Mouse (Mus musculus) cerebellum, adult (tissue): ENCODE measurements around the gene Tns3.
"Not testable (repeated sequence)": the region's sequence is repeated elsewhere in the genome, so short reads cannot be mapped to it uniquely, and the experiment has no call there.

Source experiments
- ATAC-seq: cut with Nextera tagmentation; 2 replicates; pipeline ENCODE4 v1.9.2; 2017; ENCODE audit warnings: mild to moderate bottlenecking, moderate library complexity, mixed read lengths; ENCODE audit not compliant: insufficient number of reproducible peaks, low FRiP score, low TSS enrichment

Gene Tns3

DNA sequence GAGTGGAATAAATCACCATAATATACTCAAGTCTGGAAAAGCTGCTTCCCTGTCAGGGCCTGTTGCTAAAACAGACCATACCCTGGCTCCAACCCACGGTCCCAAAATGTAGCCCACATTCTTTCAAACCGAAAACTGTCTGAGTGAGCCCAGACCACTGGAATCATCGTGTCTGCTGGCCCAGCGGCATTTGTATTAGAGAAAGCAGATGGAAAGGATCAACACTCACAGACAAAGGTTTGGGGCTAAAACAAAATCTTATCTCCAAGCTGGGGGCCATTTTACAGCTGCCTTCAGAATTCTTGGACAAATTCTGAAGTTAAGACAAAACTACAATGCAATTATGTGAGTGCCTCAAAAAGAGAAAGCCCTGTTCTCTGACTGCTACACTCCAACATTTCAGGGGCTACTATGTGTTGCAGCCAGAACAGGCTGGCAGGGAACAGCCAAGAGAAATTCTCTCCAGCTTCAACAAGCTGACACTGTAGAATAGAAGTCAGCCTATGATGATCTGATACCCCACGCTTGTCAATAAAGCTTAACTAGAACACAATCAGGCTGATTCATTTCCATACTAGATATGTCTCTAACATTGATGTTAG is 127.2 kb downstream of the Tns3 start:
- no peak for ATAC-seq

DNA sequence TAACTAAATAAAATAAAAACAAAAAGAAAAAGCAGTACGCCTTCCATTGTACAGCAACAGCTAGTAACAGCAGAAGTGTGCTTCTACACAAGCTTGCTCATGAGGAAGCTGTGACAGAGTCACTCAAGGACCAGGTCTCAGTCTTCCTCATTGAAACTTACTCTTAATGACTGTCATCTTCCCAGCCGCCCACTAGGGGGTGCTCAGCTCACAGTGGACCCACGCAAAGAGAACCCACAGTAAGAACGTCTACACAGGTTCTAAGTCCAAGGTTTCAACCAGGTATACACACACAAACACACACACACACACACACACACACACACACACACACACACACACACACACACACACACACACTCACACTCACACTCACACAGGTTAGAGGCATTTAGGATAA is 129.4 kb downstream of the Tns3 start:
- ATAC-seq: 0 out of 2 replicates have a peak, but pooled peaks have one; percentile 56

DNA sequence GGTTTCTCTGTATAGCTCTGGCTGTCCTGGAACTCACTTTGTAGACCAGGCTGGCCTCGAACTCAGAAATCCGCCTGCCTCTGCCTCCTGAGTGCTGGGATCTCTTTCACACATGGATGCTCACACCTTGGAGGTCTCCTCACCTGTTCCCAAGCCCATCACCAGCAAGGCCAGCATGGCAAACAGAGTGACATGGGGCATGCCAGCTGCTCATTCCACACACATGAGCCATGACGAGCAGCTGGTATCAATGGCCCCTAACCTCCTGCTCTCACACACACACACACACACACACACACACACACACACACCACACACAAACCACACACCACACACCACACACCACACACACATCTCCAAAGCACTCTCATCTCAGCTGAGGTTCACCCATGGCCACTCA is 131.6 kb downstream of the Tns3 start:
- ATAC-seq: not testable (repeated sequence)

DNA sequence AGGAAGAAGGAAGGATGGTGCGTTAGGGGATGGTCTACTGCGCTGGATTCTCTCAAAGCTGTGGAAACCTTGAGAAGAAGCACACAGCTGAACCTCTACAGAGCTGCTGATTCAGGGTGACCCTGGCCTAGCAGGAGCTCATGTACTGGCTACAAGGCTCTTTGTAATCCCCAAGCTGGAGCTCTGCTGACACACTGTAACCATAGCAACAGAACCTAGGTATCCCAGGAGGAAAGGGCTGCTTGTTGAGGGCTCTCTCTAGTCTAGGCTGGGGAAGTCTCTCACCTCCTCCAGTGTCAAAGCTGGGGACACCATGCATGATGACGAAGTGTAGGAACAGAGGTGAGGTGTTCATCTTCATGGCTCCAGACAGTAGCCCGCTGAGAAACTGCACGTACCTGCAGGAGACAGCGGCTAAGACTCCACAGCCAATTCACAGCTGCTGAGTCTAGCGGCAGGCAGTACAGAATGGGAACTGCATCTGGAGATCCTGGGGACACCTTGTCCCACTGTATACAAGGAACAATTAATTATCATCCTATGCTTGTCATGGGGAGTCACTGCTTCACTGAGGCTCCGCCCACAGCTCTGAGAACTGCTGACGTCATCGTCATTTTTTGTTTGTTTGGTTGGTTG is 132.1 kb downstream of the Tns3 start:
- ATAC-seq: no peak

DNA sequence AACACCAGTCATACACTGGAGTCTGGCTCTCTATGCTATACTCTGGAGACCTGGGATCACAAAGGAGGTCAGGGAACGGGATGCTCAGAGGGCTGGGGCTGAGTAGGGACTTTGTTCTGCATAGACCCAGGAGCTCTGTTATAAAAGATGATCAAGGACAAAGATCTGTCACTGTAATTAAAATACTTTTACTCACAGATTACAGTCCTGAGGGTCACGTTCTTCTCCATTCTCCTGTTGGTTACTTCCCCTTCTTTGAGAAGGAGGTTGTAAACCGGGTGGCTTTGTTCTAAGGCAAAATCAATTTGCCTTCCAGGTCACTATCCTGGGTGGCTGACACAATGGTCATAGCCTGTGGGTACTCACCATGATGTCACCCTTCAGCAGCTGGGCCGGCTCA is 133.8 kb downstream of the Tns3 start:
- ATAC-seq: no peak

DNA sequence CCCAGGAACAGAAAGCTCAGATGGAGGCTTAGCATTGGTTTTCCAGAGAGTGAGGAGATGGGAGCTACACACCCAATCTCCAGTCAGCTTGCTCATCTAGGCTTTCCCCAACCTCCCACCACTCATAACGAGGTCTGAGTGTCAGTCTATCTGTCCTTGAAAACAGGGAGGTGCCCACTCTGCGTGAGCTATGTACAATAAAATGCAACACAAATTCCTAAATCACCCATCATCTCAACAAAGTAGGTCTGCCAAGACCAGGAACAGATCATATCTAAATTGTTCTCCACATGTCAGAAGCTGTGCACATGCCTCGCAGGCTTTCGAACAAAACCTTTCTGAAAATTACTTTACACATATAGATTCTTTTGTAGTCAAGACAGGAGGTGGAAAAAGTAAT is 134.3 kb downstream of the Tns3 start:
- no peak for ATAC-seq

DNA sequence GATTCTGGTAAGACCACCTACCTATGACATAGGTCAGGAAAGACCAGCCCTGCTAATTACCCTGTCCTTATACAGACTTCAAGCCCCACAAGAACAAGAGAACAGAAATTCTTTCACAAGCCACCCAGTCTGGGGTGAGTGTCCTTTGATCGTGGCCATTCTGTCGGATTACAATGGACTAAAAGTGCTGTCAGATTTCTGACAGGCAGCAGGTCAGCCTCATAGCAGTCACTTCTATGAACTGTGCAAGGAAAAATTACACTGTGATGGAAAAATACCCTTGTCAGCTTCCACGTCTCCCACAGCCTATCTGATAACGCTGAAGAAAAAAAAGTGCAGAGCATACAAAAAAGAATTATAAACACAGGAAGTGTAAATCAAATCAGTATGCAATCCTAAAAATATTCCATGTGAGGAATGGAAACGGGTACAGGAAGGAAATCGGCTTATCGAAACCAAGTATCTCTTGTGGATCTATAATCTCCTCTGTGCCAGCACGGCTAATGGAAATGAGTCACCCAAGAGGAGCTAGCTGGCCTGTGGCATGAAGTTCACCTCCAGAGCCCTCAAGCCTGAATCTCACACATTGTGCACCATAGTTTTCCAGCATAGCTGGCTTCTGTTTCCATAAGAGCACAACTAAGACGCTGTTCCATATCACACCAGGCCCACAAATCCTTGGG is 138.7 kb downstream of the Tns3 start:
- ATAC-seq: no peak

DNA sequence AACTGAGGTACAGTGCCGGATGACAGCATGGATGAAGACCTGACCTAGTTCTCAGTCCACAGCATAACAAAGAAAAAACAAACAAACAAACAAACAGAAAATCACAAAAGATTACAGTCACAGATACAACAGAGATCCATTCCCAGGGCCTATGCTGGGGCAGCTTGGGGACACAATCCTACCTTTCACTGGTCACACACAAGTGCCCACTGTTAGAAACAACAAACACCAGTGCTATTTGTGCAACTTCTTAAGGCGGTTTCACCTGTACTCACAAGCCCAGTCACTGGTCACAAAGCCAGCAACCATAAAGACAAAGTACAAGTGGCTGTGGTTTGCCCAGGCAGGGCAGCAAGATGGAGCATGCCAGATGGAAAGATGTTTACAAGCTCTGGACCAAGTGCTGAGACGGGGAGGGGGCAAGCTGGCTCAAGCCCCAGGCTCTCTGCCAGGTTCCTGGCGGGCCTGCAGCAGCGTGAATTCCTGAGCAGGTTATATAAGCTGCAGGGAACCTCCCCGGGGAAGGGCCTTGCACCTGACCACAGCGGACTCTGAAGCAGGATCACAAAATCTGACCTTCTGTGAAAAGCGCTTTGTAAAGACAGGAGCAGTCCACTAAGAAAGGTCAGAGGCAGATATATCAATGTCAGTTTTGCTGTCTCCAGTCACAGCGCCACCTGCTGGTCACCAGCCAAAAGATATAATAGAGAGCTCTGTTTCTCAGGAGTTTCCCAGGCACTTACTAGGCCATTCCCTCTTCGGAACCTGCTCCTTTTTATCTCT is 140.8 kb downstream of the Tns3 start:
- peak; percentile 75 for ATAC-seq

DNA sequence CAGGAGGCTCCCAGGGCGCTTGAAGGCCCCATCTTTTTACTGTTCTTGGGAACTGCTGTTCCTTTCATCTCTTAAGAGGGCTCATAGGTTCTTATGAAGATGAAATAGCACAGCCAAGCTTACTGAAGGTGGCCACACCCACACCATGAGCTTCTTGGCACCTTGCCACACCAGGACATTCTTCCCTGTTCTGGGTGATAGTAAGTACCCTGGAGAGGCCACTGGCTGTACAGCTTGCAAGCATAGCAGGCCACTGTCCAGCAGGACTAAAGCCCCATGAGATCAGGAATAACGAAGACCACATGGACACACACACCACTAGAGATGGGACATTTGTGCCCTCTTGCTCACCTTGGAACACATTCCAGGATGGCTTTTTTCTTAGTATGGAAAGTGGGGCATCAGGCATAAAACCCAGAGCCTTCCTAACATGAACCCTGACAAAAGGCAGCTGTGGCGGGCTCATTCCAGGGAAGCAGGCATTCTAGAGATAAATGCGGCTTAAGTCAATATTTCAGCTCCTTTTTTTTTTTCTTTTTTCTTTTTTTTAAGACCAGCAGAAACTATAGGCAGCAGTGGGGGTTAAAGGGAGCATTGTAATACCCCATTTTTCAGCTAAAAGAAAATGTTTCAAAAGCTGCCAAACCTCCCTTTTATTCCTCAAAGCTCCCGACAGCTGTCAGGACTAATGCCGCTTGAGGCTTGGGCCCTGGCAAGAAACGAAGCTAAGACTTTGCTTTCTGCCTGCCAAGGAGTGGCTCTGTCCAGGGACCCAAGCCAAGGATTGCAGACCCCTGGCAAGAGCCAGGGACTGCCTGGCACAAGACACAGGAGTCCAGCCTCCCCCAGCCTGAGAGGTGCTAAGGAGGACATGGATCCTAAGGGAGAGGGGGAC is 150.7 kb downstream of the Tns3 start:
- no peak for ATAC-seq

DNA sequence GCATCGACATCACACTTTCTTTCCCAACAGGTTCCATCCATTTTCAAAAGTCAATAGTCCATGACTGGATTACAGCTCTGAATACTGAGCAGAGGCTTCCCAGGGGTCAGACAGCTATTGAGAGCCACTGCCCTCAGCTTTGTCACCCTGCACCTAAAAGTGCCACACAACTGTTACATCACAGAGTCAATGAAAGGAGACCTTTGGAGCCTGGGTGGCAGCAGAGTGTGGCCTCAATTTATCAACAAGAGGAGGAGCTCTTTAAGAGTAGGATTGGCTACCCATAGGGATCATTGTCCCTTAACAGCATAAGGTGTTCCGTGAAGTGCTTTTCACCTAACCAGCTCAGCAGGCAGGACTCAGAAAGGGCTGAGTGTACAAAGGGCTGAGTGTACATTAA is 154.0 kb downstream of the Tns3 start:
- ATAC-seq: no peak

DNA sequence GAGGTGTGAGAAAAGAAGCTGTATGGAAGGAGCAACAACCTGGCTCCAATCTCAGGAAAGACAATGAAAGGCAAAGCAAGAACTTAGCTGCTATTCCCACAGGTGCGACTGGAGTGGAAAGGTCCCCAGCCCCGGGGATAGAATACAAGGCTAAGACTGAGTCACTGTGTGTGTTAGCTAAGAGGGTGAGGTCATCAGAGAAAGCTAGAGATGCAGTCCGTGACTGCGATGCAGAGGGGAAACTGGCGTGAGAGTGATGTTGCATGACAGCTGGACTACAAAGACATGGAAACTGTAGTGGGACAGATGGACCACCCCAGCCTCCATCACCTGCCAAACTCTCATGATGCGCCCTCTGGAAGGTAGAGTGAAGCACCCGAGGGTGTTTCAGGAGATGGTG is 154.7 kb downstream of the Tns3 start:
- ATAC-seq: no peak

DNA sequence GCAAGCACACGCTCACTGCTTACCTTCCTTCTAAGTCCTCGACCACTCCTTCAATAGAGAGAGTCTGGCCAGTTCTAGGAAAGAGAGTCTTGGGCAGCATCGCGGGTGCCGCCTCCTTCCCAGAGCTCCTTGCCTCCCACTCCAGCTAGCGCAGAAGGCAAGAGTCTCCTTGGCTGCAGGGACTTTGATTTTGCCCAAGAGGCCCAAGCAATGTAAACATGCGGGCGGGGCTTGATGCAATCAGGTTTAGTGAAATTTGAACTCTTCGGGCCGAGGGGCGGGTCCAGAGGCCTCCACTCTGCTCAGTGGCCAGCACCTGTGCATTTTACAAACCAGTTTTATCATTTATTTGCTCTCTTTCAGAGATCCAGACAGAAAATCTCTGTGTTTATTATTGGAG is 160.6 kb downstream of the Tns3 start:
- ATAC-seq: no peak

DNA sequence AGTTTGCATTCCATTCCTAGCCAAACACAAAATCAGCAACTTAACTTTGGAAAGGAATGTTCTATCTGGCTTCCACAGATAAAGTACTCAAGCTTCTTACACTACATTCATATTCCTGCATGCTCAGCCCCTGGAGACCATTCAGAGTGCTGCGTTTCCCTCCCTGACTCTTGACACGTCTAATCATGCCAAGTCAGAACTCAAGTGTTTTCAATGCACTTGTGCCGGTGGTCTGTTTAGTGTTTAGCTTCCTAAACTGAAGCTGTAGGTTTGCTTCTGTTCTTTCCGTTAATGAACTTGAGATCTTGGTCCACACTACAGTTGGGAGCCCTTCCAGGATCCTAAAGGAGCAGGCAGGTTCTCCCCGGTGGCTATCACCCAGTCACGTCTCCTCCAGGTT is 163.5 kb downstream of the Tns3 start:
- ATAC-seq: no peak

DNA sequence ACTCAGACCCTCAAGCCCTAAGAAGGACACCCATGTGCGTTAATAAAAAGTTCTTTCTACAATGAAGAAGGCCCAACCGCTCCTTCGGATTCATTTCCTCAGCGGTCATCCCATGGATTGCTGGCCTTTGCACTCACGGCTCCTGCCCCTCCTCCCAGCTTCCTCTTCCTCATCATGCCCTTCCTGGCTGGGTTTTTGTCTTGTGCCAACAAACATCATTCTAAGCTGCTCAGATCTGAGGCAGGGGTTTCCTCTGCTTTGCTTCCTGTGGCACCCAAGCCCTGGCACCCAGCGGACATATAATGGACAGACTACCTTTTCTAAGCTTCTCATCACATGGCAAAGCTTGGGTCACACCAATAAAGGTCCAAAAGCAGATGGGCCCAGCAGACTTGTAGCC is 167.2 kb downstream of the Tns3 start:
- no peak for ATAC-seq

DNA sequence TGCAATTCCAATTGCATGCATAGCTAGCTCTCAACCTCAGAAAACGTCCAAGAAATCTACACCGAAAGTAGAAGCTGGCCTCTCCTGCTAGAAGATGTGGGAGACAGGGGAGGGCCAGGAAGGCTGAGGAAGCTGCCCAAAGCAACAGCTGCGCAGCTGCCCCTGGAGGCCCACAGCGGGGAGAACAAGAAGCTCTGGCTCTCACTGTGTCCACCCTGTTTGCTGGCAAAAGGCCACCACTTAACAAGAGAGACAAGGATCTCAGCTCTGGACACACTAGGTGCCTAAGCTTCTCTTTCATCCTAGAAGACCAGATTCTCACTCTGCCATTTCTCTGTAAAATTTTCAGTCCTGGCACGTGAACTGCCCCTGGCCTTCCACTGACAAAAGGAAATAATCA is 167.6 kb downstream of the Tns3 start:
- no peak for ATAC-seq

DNA sequence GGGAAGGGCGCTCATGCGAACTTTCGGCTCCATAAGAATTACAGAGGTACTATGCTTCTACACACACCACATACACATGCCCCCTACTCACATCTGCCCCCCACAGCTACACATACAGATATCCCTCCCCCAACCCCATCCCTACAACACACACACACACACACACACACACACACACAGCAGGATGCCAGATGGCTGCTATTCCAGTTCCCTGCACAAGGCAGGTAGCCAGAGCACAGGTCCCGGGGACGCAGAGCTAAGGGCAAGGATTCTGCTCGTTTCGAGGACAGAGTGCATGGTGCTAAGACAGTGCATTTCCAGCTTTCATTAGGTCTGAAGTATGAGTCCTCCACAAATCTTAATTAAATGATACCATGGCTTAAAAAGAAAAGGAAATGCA is 168.5 kb downstream of the Tns3 start:
- 0 out of 2 replicates have a peak, but pooled peaks have one; percentile 37 for ATAC-seq

DNA sequence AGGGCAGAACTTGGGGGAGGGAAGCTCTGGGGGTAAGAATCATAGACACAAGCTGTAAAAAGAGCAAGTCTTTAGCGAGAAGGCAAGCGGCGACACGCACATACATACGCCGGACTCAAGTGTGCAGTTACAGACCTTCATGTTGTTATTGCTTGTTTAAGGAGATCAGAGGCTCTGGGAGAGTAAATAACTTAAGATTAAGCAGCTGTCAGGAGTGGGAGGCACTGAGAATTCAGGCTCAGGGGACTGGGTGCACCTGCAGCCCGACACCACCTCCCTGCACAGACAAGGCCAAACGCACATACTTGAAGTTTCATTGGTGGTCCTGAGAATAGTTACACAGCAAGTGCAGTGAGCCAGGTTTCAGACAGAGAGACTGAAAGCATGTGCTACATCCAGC is 169.3 kb downstream of the Tns3 start:
- no peak for ATAC-seq

DNA sequence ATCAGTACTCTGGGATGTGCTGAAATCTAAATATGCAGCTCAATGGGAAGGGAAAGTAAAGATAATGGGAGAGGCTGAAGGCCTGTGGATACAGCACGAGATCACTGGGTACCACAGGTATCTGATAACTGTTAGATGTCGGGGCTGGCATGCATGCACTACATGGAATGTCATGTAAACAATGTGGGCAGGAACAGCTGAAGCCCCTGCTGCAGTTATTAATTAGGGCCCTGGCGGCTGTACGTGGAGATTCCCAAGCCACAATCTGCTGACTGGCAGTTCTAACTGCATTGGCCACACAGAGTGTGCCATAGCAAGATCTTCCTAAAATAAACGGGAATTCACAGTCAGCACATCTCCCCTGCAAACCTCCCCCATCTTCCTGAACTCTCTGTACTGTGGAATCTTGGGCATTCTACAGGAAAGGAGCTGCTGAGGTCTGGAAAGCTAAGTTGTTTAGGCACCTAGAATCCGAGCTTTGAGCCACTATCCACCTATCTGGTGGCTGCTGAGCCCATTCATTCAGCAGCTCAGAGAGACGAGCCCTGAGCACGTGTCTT is 170.3 kb downstream of the Tns3 start:
- no peak for ATAC-seq

DNA sequence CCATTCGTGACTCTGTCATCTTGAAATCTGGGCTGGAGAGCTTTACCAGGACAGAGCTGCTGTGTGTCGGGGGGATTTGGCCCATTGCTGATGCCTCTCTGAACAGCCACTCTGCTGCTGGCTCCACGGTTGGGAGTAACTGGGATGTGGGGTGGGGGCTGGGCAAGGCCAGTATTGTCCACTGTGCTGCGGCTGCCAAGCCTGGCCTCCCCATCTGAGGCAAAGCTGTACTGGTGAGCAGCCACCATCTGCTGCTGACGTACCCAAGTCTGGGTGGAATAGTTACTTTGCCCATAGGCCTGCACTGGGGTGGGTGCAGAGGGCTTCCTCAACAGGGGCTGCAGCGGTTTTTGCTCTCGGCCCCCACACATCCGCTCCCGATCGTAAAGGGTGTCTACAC is 172.0 kb downstream of the Tns3 start:
- no peak for ATAC-seq

DNA sequence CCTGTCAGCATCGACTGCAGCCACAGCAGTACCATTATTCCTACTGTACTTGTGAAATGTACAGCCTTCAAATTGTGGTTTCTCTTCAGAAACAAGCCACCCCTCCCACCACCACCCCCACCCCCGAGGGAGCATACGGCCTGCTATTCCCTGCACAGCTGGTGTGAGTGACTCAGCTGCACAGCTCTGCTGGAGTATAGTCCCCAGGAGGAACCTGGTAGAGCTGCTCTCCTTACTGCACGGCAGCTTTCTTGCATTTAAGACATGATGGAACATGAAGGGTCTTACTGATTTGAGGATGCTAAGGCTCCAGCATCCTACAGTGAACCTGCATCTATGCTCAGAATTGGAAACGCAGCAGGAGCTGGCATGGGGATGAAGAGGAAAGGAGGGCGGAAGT is 176.1 kb downstream of the Tns3 start:
- ATAC-seq: no peak
